Mouse (Mus musculus) olfactory bulb, adult 2 months (tissue): Measurements from ENCODE around the gene Olfr331.
"Not testable (repeated sequence)": the region's sequence is repeated elsewhere in the genome, so short reads cannot be mapped to it uniquely, and the experiment has no call there.

Experiments
- CTCF ChIP-seq: fragments of 200-500 bp; IDR thresholded peaks from 2 replicates; pipeline ENCODE4 v1.5.1; 2012; ENCODE audit warnings: low read depth, mild to moderate bottlenecking, low read length, moderate library complexity; ENCODE audit not compliant: insufficient read depth
- POLR2A ChIP-seq: fragments of 200-500 bp; IDR thresholded peaks from 2 replicates; pipeline ENCODE4 v1.6.1; 2012; ENCODE audit warnings: mild to moderate bottlenecking, low read depth, low read length, moderate library complexity; ENCODE audit not compliant: insufficient read depth

DNA sequence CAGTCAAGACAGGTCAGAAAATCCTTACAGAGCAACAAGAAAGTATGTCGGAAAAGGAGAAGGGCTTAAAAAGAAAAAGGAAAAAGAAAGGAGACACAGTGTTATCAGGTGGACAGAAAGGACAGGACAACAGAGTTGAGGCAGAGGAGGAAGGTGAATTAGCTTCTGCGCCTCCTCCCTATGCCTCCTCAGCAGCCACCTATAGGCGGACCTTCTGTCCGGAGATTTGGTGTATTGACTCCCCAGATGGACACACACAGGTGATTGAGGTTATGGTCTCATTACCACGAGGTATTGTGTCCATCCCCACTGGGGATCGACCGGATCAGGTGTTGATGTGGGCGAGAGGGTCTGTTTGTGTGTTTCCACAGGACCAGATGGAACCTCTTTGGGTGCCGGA, 17.4 kb upstream of the Olfr331 start:
- not testable (repeated sequence) for TF ChIP-seq POLR2A, CTCF
